Mouse (Mus musculus) ES-E14 (cell line): Measurements from ENCODE around the gene Hoxd9. TPM values are rescaled to one million over a fixed set of nuclear protein-coding genes. Genes with fewer than 3 reads are reported as not detected.

ENCODE experiments used
- DNase-seq: peaks from one replicate; pipeline ENCODE4 v3.0.0-alpha.2; 2013; ENCODE audit warnings: low read depth, low spot score
- H3K27ac ChIP-seq: 2 replicates; pipeline ENCODE4 v1.5.1; 2012; ENCODE audit warnings: low read depth, mild to moderate bottlenecking, low read length, moderate library complexity, mixed read lengths; ENCODE audit not compliant: poor library complexity, insufficient read depth, severe bottlenecking
- H3K36me3 ChIP-seq: 2 replicates; pipeline ENCODE4 v1.6.1; 2012; ENCODE audit warnings: mild to moderate bottlenecking, low read length, moderate library complexity, mixed read lengths; ENCODE audit not compliant: control insufficient read depth, poor library complexity, insufficient read depth, severe bottlenecking
- H3K4me1 ChIP-seq, 2 experiments: fragments of 150-350 bp in 1 of 2; sonication (generic) in 1 of 2; 2 replicates each; pipeline ENCODE4 v1.6.1; 2012; ENCODE audit warnings: low read length in 2 of 2, mild to moderate bottlenecking in 1 of 2, mixed read lengths in 1 of 2; ENCODE audit not compliant: control insufficient read depth in 2 of 2, insufficient read depth in 2 of 2, poor library complexity in 1 of 2
- H3K4me3 ChIP-seq, 2 experiments: fragments of 150-350 bp in 1 of 2; sonication (generic) in 1 of 2; 2 replicates each; pipeline ENCODE4 v1.5.1; 2012; ENCODE audit warnings: low read length in 2 of 2, low read depth in 1 of 2, mild to moderate bottlenecking in 1 of 2, mixed read lengths in 1 of 2; ENCODE audit not compliant: insufficient read depth in 1 of 2, poor library complexity in 1 of 2, severe bottlenecking in 1 of 2
- H3K9ac ChIP-seq: 2 replicates; pipeline ENCODE4 v1.6.1; 2012; ENCODE audit warnings: low read depth, mild to moderate bottlenecking, low read length, mixed read lengths; ENCODE audit not compliant: poor library complexity, insufficient read depth, severe bottlenecking
- H3K9me3 ChIP-seq: fragments of 150-350 bp; sonication (generic); 2 replicates; pipeline ENCODE4 v1.6.1; 2012; ENCODE audit warnings: low read depth, mild to moderate bottlenecking, low read length; ENCODE audit not compliant: control insufficient read depth, insufficient read depth
- CHD2 ChIP-seq: IDR thresholded peaks from 2 replicates; pipeline ENCODE4 v1.6.1; 2014; ENCODE audit warnings: mild to moderate bottlenecking, low read depth, low read length, inconsistent platforms
- HCFC1 ChIP-seq: IDR thresholded peaks from 2 replicates; pipeline ENCODE4 v1.6.1; 2012; ENCODE audit warnings: low read length, inconsistent platforms, borderline replicate concordance; ENCODE audit not compliant: insufficient read depth
- MAFK ChIP-seq: IDR thresholded peaks from 2 replicates; pipeline ENCODE4 v1.6.1; 2014; ENCODE audit warnings: mild to moderate bottlenecking, low read depth, low read length, inconsistent platforms; ENCODE audit not compliant: insufficient read depth
- ZC3H11A ChIP-seq: IDR thresholded peaks from 2 replicates; pipeline ENCODE4 v1.6.1; 2012; ENCODE audit warnings: low read depth, mild to moderate bottlenecking, inconsistent platforms, low read length, borderline replicate concordance
- ZNF384 ChIP-seq: IDR thresholded peaks from 2 replicates; pipeline ENCODE4 v1.6.1; 2012; ENCODE audit warnings: low read depth, low read length, inconsistent platforms
- in situ Hi-C, 2 experiments: fragments of 600-800 bp; cut with MboI; formaldehyde crosslinking; loops; one replicate each; pipeline ENCODE4 v1.15.1; 2025; ENCODE audit warnings: low sequenced_read_pairs in 2 of 2, inconsistent platforms in 1 of 2; ENCODE audit not compliant: unreplicated experiment in 2 of 2
- total RNA-seq: library from RNA; depleted of rRNA; stranded (reverse); fragments of 300-350 nt; gene quantifications from 2 replicates; pipeline ENCODE4 v1.2.3, GENCODE M21; 2012; rRNA removed

Gene Hoxd9
- total RNA-seq: 0.37 and 0.76 TPM in 2 replicates

GRCm38 (mm10) chr2:74697567-74698121 lies at the start of gene Hoxd9:
Gene Hoxd9 (plus strand): TSS chr2:74697727.
- TF ChIP-seq ZNF384: no peak
- no peak for TF ChIP-seq HCFC1
- TF ChIP-seq ZC3H11A: no peak
- TF ChIP-seq MAFK: no peak
- TF ChIP-seq CHD2: no peak
- H3K9me3 ChIP-seq: no peaks in the 10 kb centered on the region
- no peaks in the 10 kb centered on the region for H3K36me3 ChIP-seq
- no peak within 1 kb of the TSS for H3K9ac ChIP-seq
- H3K4me1 ChIP-seq: peaks cover 0 to 2% of the 10 kb centered on the region in 2 experiments; a peak in 1 of 4 replicates
- no peak for DNase-seq
- peak within 1 kb of the TSS; percentile 27 to 46; a peak in 3 of 4 replicates for H3K4me3 ChIP-seq
- in situ Hi-C loops: loop anchor here in 1 of 2 experiments (25.0 kb wide), 1 partner anchor 890 kb away; no protein-coding TSS in a partner anchor
- no peak within 1 kb of the TSS for H3K27ac ChIP-seq

GRCm38 (mm10) chr2:74652996-74653340 lies 44.6 kb upstream of the Hoxd9 start:
- in situ Hi-C loops: loop anchor here (25.0 kb wide), 2 partner anchors 591 to 1091 kb away; no protein-coding TSS in a partner anchor
- no peaks in the 10 kb centered on the region for H3K4me1 ChIP-seq
- no peaks in the 10 kb centered on the region for H3K9me3 ChIP-seq
- DNase-seq: no peak
- H3K36me3 ChIP-seq: no peaks in the 10 kb centered on the region
- no peak overlapping the region for H3K9ac ChIP-seq
- no peak overlapping the region for H3K27ac ChIP-seq
- no peak for TF ChIP-seq CHD2
- no peak for TF ChIP-seq ZC3H11A
- no peak for TF ChIP-seq MAFK
- no peak for TF ChIP-seq ZNF384
- no peak for TF ChIP-seq HCFC1
- H3K4me3 ChIP-seq: no peak overlapping the region

GRCm38 (mm10) chr2:74653781-74654535 lies 43.6 kb upstream of the Hoxd9 start:
- Histone ChIP-seq H3K27ac (no peak overlapping the region), H3K9ac (no peak overlapping the region), H3K4me3 (no peak overlapping the region), H3K4me1 (no peaks in the 10 kb centered on the region), H3K9me3 (no peaks in the 10 kb centered on the region), H3K36me3 (no peaks in the 10 kb centered on the region)
- DNase-seq: no peak
- TF ChIP-seq ZC3H11A (no peak), CHD2 (no peak), MAFK (no peak)
- in situ Hi-C loops: loop anchor here (25.0 kb wide), 2 partner anchors 592 to 1092 kb away; no protein-coding TSS in a partner anchor

GRCm38 (mm10) chr2:74654743-74655419 lies 42.6 kb upstream of the Hoxd9 start:
- Histone ChIP-seq H3K27ac (no peak overlapping the region), H3K36me3 (no peaks in the 10 kb centered on the region), H3K9me3 (no peaks in the 10 kb centered on the region), H3K9ac (no peak overlapping the region), H3K4me1 (no peaks in the 10 kb centered on the region), H3K4me3 (peak overlapping the region; percentile 2 to 67; a peak in 2 of 4 replicates)
- TF ChIP-seq ZNF384: no peak
- no peak for TF ChIP-seq ZC3H11A
- no peak for TF ChIP-seq CHD2
- no peak for TF ChIP-seq MAFK
- TF ChIP-seq HCFC1: no peak
- in situ Hi-C loops: loop anchor here (25.0 kb wide), 2 partner anchors 593 to 1093 kb away; no protein-coding TSS in a partner anchor
- no peak for DNase-seq
